Mouse (Mus musculus) kidney, postnatal 36 days (tissue): ENCODE results near the gene Olfr1245.
"Not testable (repeated sequence)": the region's sequence is repeated elsewhere in the genome, so short reads cannot be mapped to it uniquely, and the experiment has no call there.

Experiments used
- DNase-seq, 2 experiments: peaks; one replicate each; pipeline ENCODE4 v3.0.0; 2021 to 2022; ENCODE audit warnings: mixed read lengths in 2 of 2

Gene Olfr1245

GRCm38 (mm10) chr2:89578347-89578746, at the start of gene Olfr1245:
Gene Olfr1245, minus strand, starts transcription at chr2:89578447.
- no peak for DNase-seq

- not testable (repeated sequence) for DNase-seq
These were observed 39.9 kb upstream of the Olfr1245 start, which contains the start of gene Olfr1248 for GRCm38 (mm10) chr2:89618145-89618544. Gene Olfr1248, minus strand, starts transcription at chr2:89618245.

- DNase-seq = no peak
These were observed 35.8 kb upstream of the Olfr1245 start, which contains the start of gene Olfr1247 for GRCm38 (mm10) chr2:89614030-89614429. Gene Olfr1247, minus strand, starts transcription at chr2:89614130.

GRCm38 (mm10) chr2:89593057-89593456, 14.8 kb upstream of the Olfr1245 start, which contains the start of gene Olfr1246:
Gene Olfr1246, minus strand, starts transcription at chr2:89593157.
- DNase-seq = no peak

GRCm38 (mm10) chr2:89562706-89563105, 15.5 kb downstream of the Olfr1245 start:
- DNase-seq = not testable (repeated sequence)

- DNase-seq = no peak
These were observed 33.7 kb downstream of the Olfr1245 start for GRCm38 (mm10) chr2:89544516-89544915.

GRCm38 (mm10) chr2:89539923-89540322, 38.3 kb downstream of the Olfr1245 start:
- DNase-seq = no peak

- DNase-seq = no peak
These were observed 46.9 kb downstream of the Olfr1245 start, which contains the start of gene Olfr1243 for GRCm38 (mm10) chr2:89531387-89531786. Gene Olfr1243, minus strand, starts transcription at chr2:89531487.
